In the genomic region with DNA sequence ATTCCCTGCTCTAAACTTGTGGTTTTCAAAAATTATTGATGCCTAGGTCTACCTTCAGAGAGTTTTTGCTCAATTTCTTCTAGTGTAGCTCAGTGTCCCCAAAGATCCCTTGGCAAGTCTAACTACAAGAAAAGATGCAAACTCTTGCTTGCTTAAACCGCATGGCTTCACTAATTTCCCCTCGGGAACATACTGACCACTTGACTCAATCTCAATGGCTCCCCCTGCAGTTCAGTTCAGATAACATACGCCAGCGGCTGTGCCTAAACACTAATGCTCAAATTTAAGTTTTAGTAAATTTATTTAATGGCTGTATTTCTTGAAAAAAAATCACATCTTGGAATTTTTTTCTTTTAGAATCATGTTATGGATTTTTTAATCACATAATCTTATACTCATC, we compare ENCODE assay signal across 8 mouse cellular contexts. TPM values are rescaled to one million over a fixed set of nuclear protein-coding genes. Genes with fewer than 3 reads are reported as not detected.
A peak's percentile ranks its signal among the peaks of the same experiment; 100 is the strongest.
DNase-seq lines count a peak whose midpoint lies in the region; ATAC-seq and TF ChIP-seq lines count a peak whose summit lies in the region.

No protein-coding gene starts in this region.

- H3K27me3 ChIP-seq in liver, adult 2 months (ENCODE audit: control insufficient read depth, insufficient read depth, low read length): no peaks in the 10 kb centered on the region
- no peaks in the 10 kb centered on the region for H3K27me3 ChIP-seq in liver, embryonic 12.5 days (replicated peaks)

- no peak for ATAC-seq in liver, embryonic 12.5 days
- ATAC-seq in erythroid progenitor cell, adult 5-6 weeks (replicated peaks; ENCODE audit: low FRiP score, poor library complexity, severe bottlenecking): no peak

- no peaks in the 10 kb centered on the region for H3K9me3 ChIP-seq in liver, embryonic 12.5 days (replicated peaks)

- DNase-seq in liver, adult 2 months (ENCODE audit: extremely low read depth, low read depth, low spot score): peak; percentile 30
- DNase-seq in NIH3T3 (ENCODE audit: low read depth): peak; percentile 15
- peak; percentile 31 for DNase-seq in cerebellum, adult 11 months
- DNase-seq in gastrocnemius, adult 18-20 months (ENCODE audit: low spot score): peak; percentile 70
- DNase-seq in kidney, postnatal 14 days: peak; percentile 56
- DNase-seq in lung, postnatal 25 days (ENCODE audit: low spot score): peak; percentile 65

- H3K79me2 ChIP-seq in liver, adult 2 months (ENCODE audit: control insufficient read depth, insufficient read depth, low read length): no peaks in the 10 kb centered on the region

- no peak overlapping the region for H3K4me3 ChIP-seq in liver, adult 2 months (ENCODE audit: insufficient read depth, low read depth, low read length)
- no peak overlapping the region for H3K4me3 ChIP-seq in liver, embryonic 12.5 days

- 34% methylated on average over 4 of the region's 4 CpGs for WGBS in liver, adult 2 months
- 26% methylated on average over 4 of the region's 4 CpGs for WGBS in liver, embryonic 12.5 days (ENCODE audit: insufficient replicate concordance)

- peak; percentile 20; the same call in 1 of the 2 replicates for TF ChIP-seq CTCF in liver, adult 2 months (IDR thresholded peaks at IDR 0.05; ENCODE audit: low read depth, low read length)

- no peaks in the 10 kb centered on the region for H3K4me1 ChIP-seq in liver, adult 2 months (ENCODE audit: control insufficient read depth, insufficient read depth, low read length)
- no peaks in the 10 kb centered on the region for H3K4me1 ChIP-seq in liver, embryonic 12.5 days

- no peak overlapping the region for H3K27ac ChIP-seq in liver, adult 2 months (replicated peaks; ENCODE audit: insufficient read depth, low read depth, low read length)
- no peak overlapping the region for H3K27ac ChIP-seq in liver, embryonic 12.5 days

- no peak overlapping the region for H3K4me2 ChIP-seq in liver, embryonic 12.5 days

- no peak overlapping the region for H3K9ac ChIP-seq in liver, adult 2 months (ENCODE audit: low read depth, low read length)
- no peak overlapping the region for H3K9ac ChIP-seq in liver, embryonic 12.5 days

- no peaks in the 10 kb centered on the region for H3K36me3 ChIP-seq in liver, adult 2 months (ENCODE audit: control insufficient read depth, insufficient read depth, low read length)
- no peaks in the 10 kb centered on the region for H3K36me3 ChIP-seq in liver, embryonic 12.5 days

- TF ChIP-seq POLR2A in liver, adult 2 months (IDR thresholded peaks at IDR 0.05; ENCODE audit: extremely low read depth, insufficient read depth, low read length): no peak

RNA-seq across cellular contexts. Expression of a gene that starts 49.2 kb away (rescaled TPM):
- total RNA-seq in liver, adult 2 months (2014; rRNA removed): 3.6 and 3.8 TPM in 2 replicates
- 0.10 and 0.27 TPM in 2 replicates for polyA plus RNA-seq in liver, adult 2 months (2012; rRNA removed)
- polyA plus RNA-seq in liver, embryonic 12.5 days (2016; fragmentation: Nextera tagmentation; extraction: Ambion mirVana): 0.57 and 0.89 TPM in 2 replicates
- 10 to 100 TPM; 27.6 to 36.0 TPM for total RNA-seq in gastrocnemius, adult 18-20 months (2021)
- total RNA-seq in erythroid progenitor cell, adult 5-6 weeks (2015; ENCODE audit: low replicate concordance): under 0.01 and 4.2 TPM in 2 replicates
- total RNA-seq in erythroid progenitor cell, adult 5-6 weeks (2017; ENCODE audit: low replicate concordance): 0.15 and 4.7 TPM in 2 replicates

Comparison
In these comparisons a context has a peak if more than half of its experiments do, and no peak if none do; other contexts are left out.
1. DNase-seq: peak in every context shown above with its lines; median percentile 70 in gastrocnemius, adult 18-20 months; 65 in lung, postnatal 25 days; 56 in kidney, postnatal 14 days; 31 in cerebellum, adult 11 months; 30 in liver, adult 2 months; 15 in NIH3T3.